Mouse (Mus musculus): ENCODE results near the gene Ttc4. TPM values are rescaled to one million over a fixed set of nuclear protein-coding genes. Genes with fewer than 3 reads are reported as not detected.

Ttc4 gene
- polyA plus RNA-seq (2016; fragmentation: Nextera tagmentation; extraction: Ambion mirVana) = 106 and 109 TPM in 2 replicates

DNA sequence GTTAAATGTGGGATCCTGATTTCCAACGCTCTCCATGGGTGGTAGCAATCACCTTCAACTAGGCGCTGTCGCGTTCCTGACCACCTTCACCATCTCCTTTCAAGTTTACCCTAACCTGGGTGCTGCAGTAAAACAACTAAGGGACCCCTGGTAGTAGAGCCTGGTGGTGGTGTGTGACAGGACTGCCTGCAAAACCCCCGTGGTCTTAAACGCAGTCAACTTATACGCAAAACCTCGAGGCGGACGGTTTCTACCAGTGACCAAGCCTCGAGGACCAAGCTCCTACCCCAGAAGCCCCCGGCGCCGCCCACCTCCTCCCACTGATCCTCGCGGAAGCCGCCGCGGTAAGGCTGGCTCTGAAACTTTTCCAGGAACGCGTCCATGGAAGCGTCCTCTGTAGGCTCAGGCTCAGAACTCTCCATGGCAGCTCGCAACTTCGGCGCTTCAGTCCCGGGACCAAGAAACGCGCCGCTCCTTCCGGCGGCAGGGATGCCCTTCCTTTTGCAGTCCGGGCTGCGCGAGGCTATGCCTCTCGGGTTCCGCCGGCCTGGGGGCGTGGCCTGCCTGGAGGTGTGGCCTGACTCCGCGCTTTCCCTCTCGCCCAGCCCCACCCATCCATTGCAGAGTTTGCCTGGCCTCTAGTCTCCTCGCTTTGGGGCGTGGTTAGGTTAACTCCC is at the start of gene Ttc4:
Gene Ttc4, minus strand, starts transcription at position 503 of the 677 bp plus-strand sequence.
- H3K27ac ChIP-seq = peak within 1 kb of the TSS; percentile 50; the same call in 1 of the 2 replicates

GRCm38 (mm10) chr4:106720631-106721030 is 41.9 kb upstream of the Ttc4 start:
- no peak for ATAC-seq (ENCODE audit: insufficient number of reproducible peaks, insufficient read depth, low FRiP score, low TSS enrichment)
- Histone ChIP-seq H3K27me3 (no peaks in the 10 kb centered on the region), H3K4me3 (no peak overlapping the region), H3K4me2 (replicated peaks) (no peak overlapping the region), H3K27ac (no peak overlapping the region), H3K9me3 (no peaks in the 10 kb centered on the region), H3K36me3 (no peaks in the 10 kb centered on the region), H3K4me1 (no peaks in the 10 kb centered on the region), H3K9ac (no peak overlapping the region)
- 90% methylated on average over 4 of the region's 4 CpGs for WGBS

More for the DNA sequence above, at the start of gene Ttc4:
- Histone ChIP-seq H3K27me3 (no peaks in the 10 kb centered on the region), H3K36me3 (peaks cover 33% of the 10 kb centered on the region), H3K4me2 (replicated peaks) (peak within 1 kb of the TSS; percentile 88), H3K9ac (peak within 1 kb of the TSS; percentile 86), H3K4me3 (peak within 1 kb of the TSS; percentile 75), H3K9me3 (no peaks in the 10 kb centered on the region), H3K4me1 (peaks cover 7% of the 10 kb centered on the region)
- peak; percentile 93 for ATAC-seq (ENCODE audit: insufficient number of reproducible peaks, insufficient read depth, low FRiP score, low TSS enrichment)
- under 1% methylated on average over 43 of the region's 43 CpGs for WGBS

DNA sequence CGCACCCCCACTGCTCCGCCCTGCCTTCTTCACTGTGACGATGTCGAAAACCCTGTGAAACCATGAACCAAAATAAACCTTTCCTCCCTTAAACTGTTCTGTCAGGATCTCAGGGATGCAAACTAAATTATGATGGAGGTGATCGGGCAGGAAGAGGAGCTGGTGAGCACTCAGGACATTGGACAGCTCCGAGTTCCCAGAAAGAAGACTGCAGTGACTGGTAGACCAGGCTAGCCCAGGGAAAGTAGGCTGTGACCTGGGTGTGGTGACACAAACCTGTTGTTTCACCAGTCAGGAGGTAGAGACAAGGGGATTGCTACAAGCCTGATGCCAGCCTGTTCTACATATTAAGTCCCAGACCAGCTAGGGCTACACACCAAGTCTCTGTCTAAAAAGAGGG is 34.9 kb upstream of the Ttc4 start:
- 92% methylated on average over 6 of the region's 6 CpGs for WGBS
- Histone ChIP-seq H3K27me3 (no peaks in the 10 kb centered on the region), H3K9ac (no peak overlapping the region), H3K4me3 (no peak overlapping the region), H3K27ac (no peak overlapping the region), H3K9me3 (no peaks in the 10 kb centered on the region), H3K4me1 (no peaks in the 10 kb centered on the region), H3K4me2 (replicated peaks) (no peak overlapping the region), H3K36me3 (no peaks in the 10 kb centered on the region)
- ATAC-seq (ENCODE audit: insufficient number of reproducible peaks, insufficient read depth, low FRiP score, low TSS enrichment) = no peak

DNA sequence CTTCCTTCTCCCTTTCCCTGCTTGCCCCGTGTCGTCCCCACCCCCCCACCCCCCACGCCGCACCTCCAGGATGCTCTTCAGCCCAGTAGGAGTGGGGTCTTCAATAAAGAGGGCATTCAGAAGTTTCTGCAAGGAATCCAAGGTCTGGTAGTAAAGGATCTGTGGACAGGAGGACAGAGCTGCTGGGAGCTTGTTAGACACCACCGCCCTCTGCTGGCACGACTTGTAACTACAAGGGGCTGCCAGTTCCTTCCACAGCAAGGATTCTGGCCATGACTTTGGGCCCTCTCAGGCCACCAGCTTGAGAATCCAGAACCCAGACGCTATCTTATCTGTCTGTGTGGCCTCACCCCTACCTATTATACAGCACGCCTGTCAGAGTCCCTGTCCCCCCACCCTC is 29.7 kb upstream of the Ttc4 start:
- Histone ChIP-seq H3K27me3 (no peaks in the 10 kb centered on the region), H3K9ac (no peak overlapping the region; the same call in 1 of the 2 replicates), H3K4me1 (0 out of 2 replicates have a peak, but pooled peaks cover 2% of the 10 kb centered on the region), H3K4me2 (replicated peaks) (peak overlapping the region; percentile 32; the same call in 1 of the 2 replicates), H3K9me3 (no peaks in the 10 kb centered on the region), H3K27ac (no peak overlapping the region), H3K4me3 (no peak overlapping the region), H3K36me3 (no peaks in the 10 kb centered on the region)
- 3% methylated on average over 8 of the region's 8 CpGs for WGBS
- ATAC-seq (ENCODE audit: insufficient number of reproducible peaks, insufficient read depth, low FRiP score, low TSS enrichment) = no peak

DNA sequence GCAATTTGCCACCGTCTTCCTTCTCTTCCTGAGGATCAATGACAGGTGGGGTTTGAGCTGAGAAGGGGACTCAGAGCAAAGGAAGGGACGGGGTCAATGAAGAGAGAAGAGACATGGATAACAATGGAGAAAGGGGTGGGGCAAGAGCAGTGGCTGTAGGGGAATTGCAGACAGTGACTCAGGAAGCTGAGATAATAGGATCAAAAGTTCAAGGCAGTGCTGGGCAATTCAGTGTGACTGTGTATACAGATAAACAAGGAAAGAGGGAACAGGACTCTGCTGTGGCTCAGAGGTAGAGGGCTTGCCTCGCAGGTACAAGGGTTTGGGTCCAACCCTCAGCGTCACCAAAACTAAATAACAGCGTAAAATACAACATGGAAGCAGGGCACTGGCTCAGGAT is 29.2 kb upstream of the Ttc4 start:
- Histone ChIP-seq H3K27me3 (no peaks in the 10 kb centered on the region), H3K4me1 (0 out of 2 replicates have a peak, but pooled peaks cover 2% of the 10 kb centered on the region), H3K9me3 (no peaks in the 10 kb centered on the region), H3K4me3 (no peak overlapping the region), H3K27ac (no peak overlapping the region), H3K36me3 (no peaks in the 10 kb centered on the region), H3K9ac (no peak overlapping the region; the same call in 1 of the 2 replicates), H3K4me2 (replicated peaks) (peak overlapping the region; percentile 32; the same call in 1 of the 2 replicates)
- 37% methylated on average over 5 of the region's 5 CpGs for WGBS
- ATAC-seq (ENCODE audit: insufficient number of reproducible peaks, insufficient read depth, low FRiP score, low TSS enrichment) = no peak

DNA sequence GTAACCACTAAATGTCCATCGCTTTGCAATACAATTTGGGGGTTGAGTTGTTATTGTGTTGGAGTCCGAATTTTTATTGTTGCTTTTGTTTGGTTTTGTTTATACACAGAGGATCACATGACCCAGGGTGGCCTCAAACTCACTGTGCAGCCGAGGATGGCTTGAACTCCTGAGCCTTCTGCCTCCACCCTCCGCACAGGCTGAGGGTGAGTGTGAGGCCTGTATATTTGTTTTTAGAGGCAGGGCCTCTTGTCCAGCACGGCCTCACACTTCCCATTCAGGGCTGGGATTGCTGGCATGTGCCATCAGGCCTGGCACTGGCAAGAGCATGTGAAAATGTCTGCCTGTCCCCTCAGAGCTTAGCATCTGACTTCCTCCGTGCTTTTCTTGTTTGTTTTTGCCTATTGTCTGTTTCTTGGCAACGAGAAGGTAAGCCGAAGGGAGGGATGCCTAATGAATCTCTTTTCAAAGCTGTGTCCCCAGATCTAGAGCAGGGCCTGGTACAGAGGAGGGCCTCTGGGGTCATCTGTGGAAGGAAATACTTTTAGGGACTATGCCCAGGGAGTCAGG is 26.4 kb upstream of the Ttc4 start:
- Histone ChIP-seq H3K27me3 (no peaks in the 10 kb centered on the region), H3K9me3 (no peaks in the 10 kb centered on the region), H3K4me1 (peaks cover 13% of the 10 kb centered on the region), H3K4me2 (replicated peaks) (no peak overlapping the region), H3K9ac (no peak overlapping the region), H3K4me3 (no peak overlapping the region), H3K27ac (no peak overlapping the region), H3K36me3 (no peaks in the 10 kb centered on the region)
- no peak for ATAC-seq (ENCODE audit: insufficient number of reproducible peaks, insufficient read depth, low FRiP score, low TSS enrichment)
- WGBS = 63% methylated on average over 8 of the region's 8 CpGs

- Histone ChIP-seq H3K4me2 (replicated peaks) (no peak overlapping the region), H3K36me3 (no peaks in the 10 kb centered on the region), H3K4me3 (no peak overlapping the region), H3K4me1 (peaks cover 18% of the 10 kb centered on the region), H3K27ac (no peak overlapping the region), H3K9me3 (no peaks in the 10 kb centered on the region), H3K9ac (no peak overlapping the region), H3K27me3 (no peaks in the 10 kb centered on the region)
- no peak for ATAC-seq (ENCODE audit: insufficient number of reproducible peaks, insufficient read depth, low FRiP score, low TSS enrichment)
- 70% methylated on average over 11 of the region's 11 CpGs for WGBS
Observed at GRCm38 (mm10) chr4:106704416-106704815, 25.7 kb upstream of the Ttc4 start.

DNA sequence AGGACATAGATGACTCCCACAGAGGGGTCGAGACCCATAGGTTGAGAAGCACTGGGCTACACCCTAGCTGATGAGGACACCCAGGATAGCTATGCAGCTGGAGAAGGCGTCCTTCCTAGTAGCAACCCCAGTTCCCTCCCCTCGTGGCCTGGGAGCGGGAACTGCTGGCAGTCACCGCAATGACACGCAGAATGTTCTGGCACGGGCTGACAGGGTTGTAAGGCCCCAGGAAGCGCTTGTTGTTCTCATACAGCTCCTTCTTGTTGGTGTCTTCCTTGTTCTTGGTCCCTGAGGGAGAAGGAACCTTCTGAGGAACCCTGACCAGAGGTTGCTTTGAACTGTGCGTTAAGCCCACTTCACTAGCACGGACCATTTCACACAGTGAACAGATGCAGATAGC is 25.2 kb upstream of the Ttc4 start:
- Histone ChIP-seq H3K9me3 (no peaks in the 10 kb centered on the region), H3K4me3 (no peak overlapping the region), H3K4me1 (peaks cover 18% of the 10 kb centered on the region), H3K27ac (no peak overlapping the region), H3K36me3 (no peaks in the 10 kb centered on the region), H3K9ac (no peak overlapping the region), H3K4me2 (replicated peaks) (no peak overlapping the region), H3K27me3 (no peaks in the 10 kb centered on the region)
- no peak for ATAC-seq (ENCODE audit: insufficient number of reproducible peaks, insufficient read depth, low FRiP score, low TSS enrichment)
- 81% methylated on average over 10 of the region's 10 CpGs for WGBS

DNA sequence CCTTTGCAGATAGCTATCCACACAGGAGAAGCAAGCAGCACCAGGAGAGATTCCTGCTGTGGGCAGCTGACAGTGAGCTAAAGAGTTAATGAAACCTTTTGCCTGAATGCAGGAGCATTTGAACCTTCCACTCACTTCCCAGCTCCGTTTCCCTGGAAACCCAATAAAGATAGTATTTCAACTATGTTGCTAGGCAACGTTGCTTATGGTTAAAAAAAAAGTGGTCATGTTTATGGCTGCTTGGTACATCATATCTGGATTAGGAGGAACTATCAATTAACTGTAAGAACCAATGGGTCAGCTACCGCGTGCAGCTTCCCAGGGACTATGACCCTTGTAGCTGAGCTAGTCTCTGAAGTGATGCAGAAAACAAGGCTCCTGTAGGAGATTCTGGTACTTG is 22.1 kb upstream of the Ttc4 start:
- Histone ChIP-seq H3K4me2 (replicated peaks) (no peak overlapping the region), H3K9ac (no peak overlapping the region), H3K36me3 (no peaks in the 10 kb centered on the region), H3K27ac (peak overlapping the region; percentile 12; the same call in 1 of the 2 replicates), H3K9me3 (no peaks in the 10 kb centered on the region), H3K4me1 (peaks cover 18% of the 10 kb centered on the region), H3K4me3 (no peak overlapping the region), H3K27me3 (no peaks in the 10 kb centered on the region)
- 36% methylated on average over 4 of the region's 4 CpGs for WGBS
- no peak for ATAC-seq (ENCODE audit: insufficient number of reproducible peaks, insufficient read depth, low FRiP score, low TSS enrichment)

DNA sequence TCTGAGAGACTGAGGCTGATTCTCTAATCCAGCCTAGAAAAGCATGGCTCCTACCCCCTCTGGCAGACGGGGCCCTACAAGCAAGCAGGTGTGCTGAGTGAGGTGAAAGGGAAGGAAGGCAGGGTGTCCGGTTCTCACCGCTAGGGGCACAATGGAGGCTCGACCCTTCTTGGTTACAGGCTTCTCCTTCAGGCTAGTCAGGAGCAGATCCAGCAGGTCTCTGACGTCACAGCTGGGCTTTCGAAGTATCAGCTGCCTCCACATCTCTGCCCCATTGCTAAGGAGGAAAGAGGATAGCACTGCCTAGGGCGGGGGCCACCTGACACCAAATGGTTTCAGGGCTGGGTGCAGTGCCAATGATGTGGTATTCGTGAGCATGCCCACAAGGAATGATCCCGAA is 21.2 kb upstream of the Ttc4 start:
- Histone ChIP-seq H3K4me3 (no peak overlapping the region), H3K27me3 (no peaks in the 10 kb centered on the region), H3K9ac (no peak overlapping the region), H3K36me3 (no peaks in the 10 kb centered on the region), H3K9me3 (no peaks in the 10 kb centered on the region), H3K4me1 (peaks cover 18% of the 10 kb centered on the region), H3K4me2 (replicated peaks) (0 out of 2 replicates have a peak overlapping the region, but pooled peaks have one; percentile 2), H3K27ac (0 out of 2 replicates have a peak overlapping the region, but pooled peaks have one; percentile 12)
- ATAC-seq (ENCODE audit: insufficient number of reproducible peaks, insufficient read depth, low FRiP score, low TSS enrichment) = peak; percentile 58; the same call in 1 of the 2 replicates
- WGBS = 14% methylated on average over 9 of the region's 9 CpGs

DNA sequence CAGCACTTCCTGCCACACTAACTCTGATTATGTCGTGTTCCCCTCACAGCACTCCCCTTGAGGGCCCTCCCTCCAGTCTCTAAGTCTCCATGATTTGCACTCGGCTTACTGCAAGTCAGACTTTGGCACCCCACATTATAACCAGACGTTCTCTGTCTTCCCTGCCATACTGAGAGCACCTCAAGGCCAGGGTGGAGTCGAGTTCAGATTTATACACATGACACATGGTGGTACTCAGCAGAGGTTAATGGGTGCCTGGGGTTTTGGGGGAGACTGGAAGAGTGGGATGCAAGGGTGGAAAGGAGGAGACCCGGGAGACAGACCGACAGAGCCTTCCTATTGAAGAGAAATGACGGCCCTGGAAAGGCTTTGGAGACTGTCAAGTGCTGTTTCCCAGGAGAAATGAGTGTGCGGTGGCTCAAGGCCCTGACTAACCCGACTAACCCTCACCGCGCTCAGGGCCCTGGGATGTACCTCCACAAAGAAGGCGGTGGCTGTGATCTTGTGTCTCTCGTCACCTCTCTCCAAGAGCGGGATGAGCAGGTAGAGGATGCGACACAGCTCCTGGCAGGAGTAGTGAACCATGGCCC is 15.2 kb upstream of the Ttc4 start:
- 80% methylated on average over 15 of the region's 15 CpGs for WGBS

More for the DNA sequence above, 15.2 kb upstream of the Ttc4 start:
- no peak overlapping the region for H3K27ac ChIP-seq
- H3K36me3 ChIP-seq = no peaks in the 10 kb centered on the region
- no peak overlapping the region for H3K4me3 ChIP-seq
- ATAC-seq (ENCODE audit: insufficient number of reproducible peaks, insufficient read depth, low FRiP score, low TSS enrichment) = no peak
- no peaks in the 10 kb centered on the region for H3K4me1 ChIP-seq
- no peaks in the 10 kb centered on the region for H3K27me3 ChIP-seq
- H3K9me3 ChIP-seq = no peaks in the 10 kb centered on the region
- no peak overlapping the region for H3K9ac ChIP-seq
- H3K4me2 ChIP-seq (replicated peaks) = no peak overlapping the region
